9 mouse cellular contexts compared by ENCODE assay signal in genomic region chr19:5756321-5756985, GRCm38 (mm10). TPM values are rescaled to one million over a fixed set of nuclear protein-coding genes. Genes with fewer than 3 reads are reported as not detected.
A peak's percentile ranks its signal among the peaks of the same experiment; 100 is the strongest.
DNase-seq lines count a peak whose midpoint lies in the region; ATAC-seq and TF ChIP-seq lines count a peak whose summit lies in the region.
"Had no signal": no experiment of that assay in that cellular context is flagged by ENCODE, and none has a peak within 500 bp of the region (broad histone marks: within the 10 kb centered on the region; RNA-seq: fewer than 3 reads in every experiment).

No protein-coding gene starts in this region.

- no peaks in the 10 kb centered on the region for H3K9me3 ChIP-seq in heart, embryonic 16.5 days (replicated peaks; ENCODE audit: control insufficient read depth, low read length)
- H3K9me3 ChIP-seq in embryonic facial prominence, embryonic 15.5 days (replicated peaks) = no peaks in the 10 kb centered on the region
- H3K9me3 ChIP-seq in liver, postnatal 0 days (ENCODE audit: low read length) = no peaks in the 10 kb centered on the region
- H3K9me3 ChIP-seq: G1E had no signal

- H3K9ac ChIP-seq in heart, embryonic 16.5 days (ENCODE audit: low read length) = peak overlapping the region; percentile 45
- H3K9ac ChIP-seq in embryonic facial prominence, embryonic 15.5 days = 0 out of 2 replicates have a peak overlapping the region, but pooled peaks have one; percentile 3
- no peak overlapping the region for H3K9ac ChIP-seq in liver, postnatal 0 days (replicated peaks)

- H3K36me3 ChIP-seq in heart, embryonic 16.5 days (ENCODE audit: control insufficient read depth, insufficient read depth) = peaks cover 36% of the 10 kb centered on the region
- H3K36me3 ChIP-seq in embryonic facial prominence, embryonic 15.5 days = peaks cover 65% of the 10 kb centered on the region
- peaks cover 37% of the 10 kb centered on the region for H3K36me3 ChIP-seq in liver, postnatal 0 days (replicated peaks; ENCODE audit: insufficient read depth, low read length)

- peak overlapping the region; percentile 28 for H3K4me3 ChIP-seq in heart, embryonic 16.5 days (ENCODE audit: low read length)
- peak overlapping the region; percentile 9 for H3K4me3 ChIP-seq in embryonic facial prominence, embryonic 15.5 days (replicated peaks)
- 0 out of 2 replicates have a peak overlapping the region, but pooled peaks have one; percentile 7 for H3K4me3 ChIP-seq in liver, postnatal 0 days (ENCODE audit: low read depth, low read length)

- H3K27ac ChIP-seq in heart, embryonic 16.5 days (ENCODE audit: low read length) = no peak overlapping the region
- 0 out of 2 replicates have a peak overlapping the region, but pooled peaks have one; percentile 11 for H3K27ac ChIP-seq in embryonic facial prominence, embryonic 15.5 days (replicated peaks)
- H3K27ac ChIP-seq in liver, postnatal 0 days (ENCODE audit: low read depth) = no peak overlapping the region

- intact Hi-C loops in heart, postnatal 36 days (cut with DNase I) = no loop called here

- no peak for TF ChIP-seq CTCF in liver, postnatal 0 days (IDR thresholded peaks at IDR 0.05; ENCODE audit: low read depth)

- H3K27me3 ChIP-seq in heart, embryonic 16.5 days (ENCODE audit: control insufficient read depth, insufficient read depth, low read length) = peaks cover 8% of the 10 kb centered on the region; the same call in 1 of the 2 replicates
- peaks cover 23% of the 10 kb centered on the region for H3K27me3 ChIP-seq in embryonic facial prominence, embryonic 15.5 days
- H3K27me3 ChIP-seq in liver, postnatal 0 days (ENCODE audit: insufficient read depth, low read length) = peaks cover 47% of the 10 kb centered on the region

- no peak for TF ChIP-seq EP300 in liver, postnatal 0 days (IDR thresholded peaks at IDR 0.05; ENCODE audit: low read depth)

- ATAC-seq in heart, embryonic 16.5 days (replicated peaks; ENCODE audit: extremely low read depth, insufficient read depth, low FRiP score) = peak; percentile 54
- 0 out of 2 replicates have a peak, but pooled peaks have one; percentile 2 for ATAC-seq in embryonic facial prominence, embryonic 15.5 days (ENCODE audit: insufficient number of reproducible peaks, low FRiP score, low TSS enrichment, low read depth)
- ATAC-seq in liver, postnatal 0 days = peak; percentile 10; the same call in 1 of the 2 replicates

- peak overlapping the region; percentile 57 for H3K4me2 ChIP-seq in heart, embryonic 16.5 days (ENCODE audit: low read depth, low read length)
- H3K4me2 ChIP-seq in embryonic facial prominence, embryonic 15.5 days (replicated peaks) = peak overlapping the region; percentile 16
- H3K4me2 ChIP-seq in liver, postnatal 0 days (ENCODE audit: low read depth, low read length) = peak overlapping the region; percentile 3; the same call in 1 of the 2 replicates

- WGBS in heart, embryonic 16.5 days = 21% methylated on average over 29 of the region's 29 CpGs
- 17% methylated on average over 28 of the region's 29 CpGs for WGBS in embryonic facial prominence, embryonic 15.5 days
- WGBS in liver, postnatal 0 days (ENCODE audit: insufficient replicate concordance) = 18% methylated on average over 28 of the region's 29 CpGs

- no peak for DNase-seq in heart, postnatal 36 days
- DNase-seq in layer of hippocampus, adult 18-20 months (ENCODE audit: low spot score in 2 of 2) = peak; percentile 78 to 89
- DNase-seq in liver, postnatal 0 days = no peak
- peak; percentile 89 for DNase-seq in telencephalon, adult 2 months (ENCODE audit: low read depth, low spot score)
- DNase-seq in spleen, adult 18-20 months = no peak
- no peak for DNase-seq in adrenal gland, postnatal 25 days

- peaks cover 10% of the 10 kb centered on the region for H3K4me1 ChIP-seq in heart, embryonic 16.5 days (ENCODE audit: control insufficient read depth, insufficient read depth, low read length)
- H3K4me1 ChIP-seq in embryonic facial prominence, embryonic 15.5 days = peaks cover 19% of the 10 kb centered on the region
- H3K4me1 ChIP-seq in liver, postnatal 0 days (ENCODE audit: insufficient read depth) = peaks cover 3% of the 10 kb centered on the region

RNA-seq across cellular contexts. Expression of gene Scyl1, which starts 14.8 kb away (rescaled TPM):
- 62.1 and 66.6 TPM in 2 replicates for polyA plus RNA-seq in heart, embryonic 16.5 days (2015; fragmentation: Nextera tagmentation; extraction: Ambion mirVana)
- total RNA-seq in heart, postnatal 36 days (2021) = 10 to 100 TPM; 69.0 to 72.9 TPM
- 81.4 and 81.8 TPM in 2 replicates for polyA plus RNA-seq in embryonic facial prominence, embryonic 15.5 days (2015; fragmentation: Nextera tagmentation; extraction: Ambion mirVana)
- 10 to 100 TPM; 77.3 to 80.3 TPM for total RNA-seq in layer of hippocampus, adult 18-20 months (2021)
- polyA plus RNA-seq in liver, postnatal 0 days (2015; fragmentation: Nextera tagmentation; extraction: Ambion mirVana) = 16.9 and 17.0 TPM in 2 replicates
- 104 and 120 TPM in 2 replicates for total RNA-seq in adrenal gland, postnatal 25 days (2021)

RNA-seq across cellular contexts. Expression of gene Ltbp3, which starts 15.7 kb away (rescaled TPM):
- polyA plus RNA-seq in heart, embryonic 16.5 days (2015; fragmentation: Nextera tagmentation; extraction: Ambion mirVana) = 27.3 and 31.5 TPM in 2 replicates
- 10 to 100 TPM; 36.5 to 42.2 TPM for total RNA-seq in heart, postnatal 36 days (2021)
- 52.5 and 53.5 TPM in 2 replicates for polyA plus RNA-seq in embryonic facial prominence, embryonic 15.5 days (2015; fragmentation: Nextera tagmentation; extraction: Ambion mirVana)
- 10 to 100 TPM; 24.3 to 27.3 TPM for total RNA-seq in layer of hippocampus, adult 18-20 months (2021)
- polyA plus RNA-seq in liver, postnatal 0 days (2015; fragmentation: Nextera tagmentation; extraction: Ambion mirVana) = 1.3 and 1.4 TPM in 2 replicates
- total RNA-seq in adrenal gland, postnatal 25 days (2021) = 275 and 334 TPM in 2 replicates

RNA-seq across cellular contexts. Expression of gene Fam89b, which starts 27.0 kb away (rescaled TPM):
- 68.6 and 72.3 TPM in 2 replicates for polyA plus RNA-seq in heart, embryonic 16.5 days (2015; fragmentation: Nextera tagmentation; extraction: Ambion mirVana)
- total RNA-seq in heart, postnatal 36 days (2021) = 10 to 100 TPM; 29.3 to 32.6 TPM
- polyA plus RNA-seq in embryonic facial prominence, embryonic 15.5 days (2015; fragmentation: Nextera tagmentation; extraction: Ambion mirVana) = 110 and 111 TPM in 2 replicates
- total RNA-seq in layer of hippocampus, adult 18-20 months (2021) = 10 to 100 TPM; 28.5 to 28.6 TPM
- 28.9 and 31.0 TPM in 2 replicates for polyA plus RNA-seq in liver, postnatal 0 days (2015; fragmentation: Nextera tagmentation; extraction: Ambion mirVana)
- 44.8 and 59.4 TPM in 2 replicates for total RNA-seq in adrenal gland, postnatal 25 days (2021)

RNA-seq across cellular contexts. Expression of gene Ehbp1l1, which starts 30.3 kb away (rescaled TPM):
- polyA plus RNA-seq in heart, embryonic 16.5 days (2015; fragmentation: Nextera tagmentation; extraction: Ambion mirVana) = 92.3 and 97.5 TPM in 2 replicates
- total RNA-seq in heart, postnatal 36 days (2021) = 100 to 1,000 TPM; 135 to 136 TPM
- polyA plus RNA-seq in embryonic facial prominence, embryonic 15.5 days (2015; fragmentation: Nextera tagmentation; extraction: Ambion mirVana) = 32.4 and 35.9 TPM in 2 replicates
- total RNA-seq in layer of hippocampus, adult 18-20 months (2021) = 10 to 100 TPM; 13.9 to 17.2 TPM
- polyA plus RNA-seq in liver, postnatal 0 days (2015; fragmentation: Nextera tagmentation; extraction: Ambion mirVana) = 38.5 and 42.5 TPM in 2 replicates
- 35.7 and 40.9 TPM in 2 replicates for total RNA-seq in adrenal gland, postnatal 25 days (2021)

RNA-seq across cellular contexts. Expression of gene Kcnk7, which starts 52.3 kb away (rescaled TPM):
- 0.18 and 0.24 TPM in 2 replicates for polyA plus RNA-seq in heart, embryonic 16.5 days (2015; fragmentation: Nextera tagmentation; extraction: Ambion mirVana)
- not detected for total RNA-seq in heart, postnatal 36 days (2021)
- 3.8 TPM in 2 replicates for polyA plus RNA-seq in embryonic facial prominence, embryonic 15.5 days (2015; fragmentation: Nextera tagmentation; extraction: Ambion mirVana)
- not detected for total RNA-seq in layer of hippocampus, adult 18-20 months (2021)
- 0.17 and 0.18 TPM in 2 replicates for polyA plus RNA-seq in liver, postnatal 0 days (2015; fragmentation: Nextera tagmentation; extraction: Ambion mirVana)
- total RNA-seq in adrenal gland, postnatal 25 days (2021) = not detected in 2 replicates
- total RNA-seq: G1E had no signal

Comparison
In these comparisons a context has a peak if more than half of its experiments do, and no peak if none do; other contexts are left out.
1. ATAC-seq: peak in every context shown above with its lines; median percentile 54 in heart, embryonic 16.5 days; 10 in liver, postnatal 0 days; 2 in embryonic facial prominence, embryonic 15.5 days.
2. H3K4me2 ChIP-seq: peak in every context shown above with its lines; median percentile 57 in heart, embryonic 16.5 days; 16 in embryonic facial prominence, embryonic 15.5 days; 3 in liver, postnatal 0 days.
3. DNase-seq: peak in layer of hippocampus, adult 18-20 months (2 of 2) and telencephalon, adult 2 months (single experiment); none in heart, postnatal 36 days (0 of 2), liver, postnatal 0 days (single experiment), spleen, adult 18-20 months (0 of 2) and adrenal gland, postnatal 25 days (single experiment).
4. Peak in every context shown above with its lines, with median percentiles within 50 percentile points of each other: H3K4me3 ChIP-seq.